Mouse (Mus musculus) embryonic facial prominence, embryonic 12.5 days (tissue): ENCODE data around the gene Mchr1. TPM values are rescaled to one million over a fixed set of nuclear protein-coding genes. Genes with fewer than 3 reads are reported as not detected.

ENCODE experiments used
- ATAC-seq: fragments of 200-750 bp; cut with Nextera tagmentation; 2 replicates; pipeline ENCODE4 v1.8.0; 2017; ENCODE audit not compliant: insufficient number of reproducible peaks, insufficient read depth, low FRiP score, low TSS enrichment
- H3K27ac ChIP-seq: fragments of 300-500 bp; sonication (generic); 2 replicates; pipeline ENCODE4 v1.5.1; 2016; ENCODE audit warnings: mild to moderate bottlenecking
- H3K27me3 ChIP-seq: fragments of 300-500 bp; sonication (generic); 2 replicates; pipeline ENCODE4 v1.6.1; 2016; ENCODE audit warnings: mild to moderate bottlenecking, moderate library complexity
- H3K36me3 ChIP-seq: fragments of 300-500 bp; sonication (generic); 2 replicates; pipeline ENCODE4 v1.6.1; 2016; ENCODE audit warnings: mild to moderate bottlenecking
- H3K4me1 ChIP-seq: fragments of 300-500 bp; sonication (generic); 2 replicates; pipeline ENCODE4 v1.6.1; 2016
- H3K4me2 ChIP-seq: fragments of 300-500 bp; sonication (generic); replicated peaks from 2 replicates; pipeline ENCODE4 v1.6.1; 2016; ENCODE audit warnings: mild to moderate bottlenecking, moderate library complexity
- H3K4me3 ChIP-seq: fragments of 300-500 bp; sonication (generic); 2 replicates; pipeline ENCODE4 v1.5.1; 2016; ENCODE audit warnings: mild to moderate bottlenecking
- H3K9ac ChIP-seq: fragments of 300-500 bp; sonication (generic); 2 replicates; pipeline ENCODE4 v1.6.1; 2016; ENCODE audit warnings: mild to moderate bottlenecking, moderate library complexity
- H3K9me3 ChIP-seq: fragments of 300-500 bp; sonication (generic); 2 replicates; pipeline ENCODE4 v1.6.1; 2016; ENCODE audit warnings: mild to moderate bottlenecking, moderate library complexity
- WGBS: fragments of 180-500 bp; shearing (Covaris S2); methylation state at CpG from one replicate; pipeline ENCODE4 v1.1.7; 2016; 5-methylcytosine and 5-hydroxymethylcytosine counted together
- polyA plus RNA-seq: library from polyadenylated mRNA; unstranded; fragments of >200 nt; fragmentation: Nextera tagmentation; extraction: Ambion mirVana; gene quantifications from 2 replicates; pipeline ENCODE4 v1.2.1, GENCODE M21; 2016

Mchr1 gene
- polyA plus RNA-seq, 1 experiment from 2014 or later: 1.0 TPM

GRCm38 (mm10) chr15:81252626-81253174 is 17.4 kb downstream of the Mchr1 start:
- H3K4me3 ChIP-seq: no peak overlapping the region
- no peaks in the 10 kb centered on the region for H3K9me3 ChIP-seq
- H3K27ac ChIP-seq: no peak overlapping the region
- no peak overlapping the region for H3K9ac ChIP-seq
- 50% methylated on average over 4 of the region's 4 CpGs for WGBS
- H3K4me1 ChIP-seq: peaks cover 7% of the 10 kb centered on the region; the same call in 1 of the 2 replicates
- ATAC-seq: no peak
- H3K27me3 ChIP-seq: no peaks in the 10 kb centered on the region
- no peaks in the 10 kb centered on the region for H3K36me3 ChIP-seq
- no peak overlapping the region for H3K4me2 ChIP-seq

- Histone ChIP-seq H3K4me1 (0 out of 2 replicates have a peak, but pooled peaks cover 3% of the 10 kb centered on the region), H3K27me3 (no peaks in the 10 kb centered on the region), H3K4me2 (no peak overlapping the region), H3K9ac (no peak overlapping the region), H3K27ac (no peak overlapping the region), H3K9me3 (no peaks in the 10 kb centered on the region), H3K4me3 (no peak overlapping the region), H3K36me3 (no peaks in the 10 kb centered on the region)
- no peak for ATAC-seq
- 64% methylated on average over 2 of the region's 2 CpGs for WGBS
Measured at GRCm38 (mm10) chr15:81253585-81253984, 18.3 kb downstream of the Mchr1 start.

- Histone ChIP-seq H3K36me3 (no peaks in the 10 kb centered on the region), H3K9ac (no peak overlapping the region), H3K9me3 (no peaks in the 10 kb centered on the region), H3K4me1 (0 out of 2 replicates have a peak, but pooled peaks cover 3% of the 10 kb centered on the region), H3K27me3 (no peaks in the 10 kb centered on the region), H3K27ac (no peak overlapping the region), H3K4me2 (no peak overlapping the region), H3K4me3 (no peak overlapping the region)
- no peak for ATAC-seq
- 67% methylated on average over 8 of the region's 8 CpGs for WGBS
Measured at GRCm38 (mm10) chr15:81254113-81254640, 18.9 kb downstream of the Mchr1 start.

- no peak overlapping the region for H3K27ac ChIP-seq
- no peak overlapping the region for H3K4me2 ChIP-seq
- no peak for ATAC-seq
- no peaks in the 10 kb centered on the region for H3K36me3 ChIP-seq
- 55% methylated on average over 6 of the region's 6 CpGs for WGBS
- H3K9ac ChIP-seq: no peak overlapping the region
- no peaks in the 10 kb centered on the region for H3K27me3 ChIP-seq
- H3K4me1 ChIP-seq: 0 out of 2 replicates have a peak, but pooled peaks cover 3% of the 10 kb centered on the region
- H3K9me3 ChIP-seq: no peaks in the 10 kb centered on the region
- H3K4me3 ChIP-seq: no peak overlapping the region
Measured at GRCm38 (mm10) chr15:81255063-81255462, 19.8 kb downstream of the Mchr1 start.

GRCm38 (mm10) chr15:81258296-81258695 is 23.0 kb downstream of the Mchr1 start:
- 26% methylated on average over 9 of the region's 9 CpGs for WGBS
- no peaks in the 10 kb centered on the region for H3K9me3 ChIP-seq
- H3K4me1 ChIP-seq: 0 out of 2 replicates have a peak, but pooled peaks cover 3% of the 10 kb centered on the region
- no peak overlapping the region for H3K4me3 ChIP-seq
- H3K4me2 ChIP-seq: no peak overlapping the region
- H3K27ac ChIP-seq: no peak overlapping the region
- no peak for ATAC-seq
- H3K9ac ChIP-seq: no peak overlapping the region
- H3K36me3 ChIP-seq: no peaks in the 10 kb centered on the region
- H3K27me3 ChIP-seq: no peaks in the 10 kb centered on the region

- Histone ChIP-seq H3K4me2 (no peak overlapping the region), H3K4me3 (no peak overlapping the region), H3K27ac (no peak overlapping the region), H3K27me3 (no peaks in the 10 kb centered on the region), H3K9me3 (no peaks in the 10 kb centered on the region), H3K9ac (no peak overlapping the region), H3K4me1 (0 out of 2 replicates have a peak, but pooled peaks cover 3% of the 10 kb centered on the region), H3K36me3 (no peaks in the 10 kb centered on the region)
- ATAC-seq: no peak
- WGBS: 92% methylated on average over 5 of the region's 5 CpGs
Measured at GRCm38 (mm10) chr15:81259304-81259703, 24.0 kb downstream of the Mchr1 start.

GRCm38 (mm10) chr15:81260208-81260607 is 24.9 kb downstream of the Mchr1 start:
- H3K27me3 ChIP-seq: no peaks in the 10 kb centered on the region
- H3K9me3 ChIP-seq: no peaks in the 10 kb centered on the region
- H3K4me2 ChIP-seq: no peak overlapping the region
- ATAC-seq: no peak
- no peak overlapping the region for H3K4me3 ChIP-seq
- 0 out of 2 replicates have a peak, but pooled peaks cover under 1% of the 10 kb centered on the region for H3K4me1 ChIP-seq
- no peak overlapping the region for H3K27ac ChIP-seq
- H3K36me3 ChIP-seq: no peaks in the 10 kb centered on the region
- 87% methylated on average over 9 of the region's 9 CpGs for WGBS
- no peak overlapping the region for H3K9ac ChIP-seq

- Histone ChIP-seq H3K9me3 (peaks cover 3% of the 10 kb centered on the region; the same call in 1 of the 2 replicates), H3K9ac (no peak overlapping the region), H3K27me3 (no peaks in the 10 kb centered on the region), H3K27ac (no peak overlapping the region), H3K4me3 (no peak overlapping the region), H3K4me2 (no peak overlapping the region), H3K4me1 (no peaks in the 10 kb centered on the region), H3K36me3 (no peaks in the 10 kb centered on the region)
- 46% methylated on average over 16 of the region's 16 CpGs for WGBS
- no peak for ATAC-seq
Measured at GRCm38 (mm10) chr15:81264392-81265095, 29.2 kb downstream of the Mchr1 start.

- Histone ChIP-seq H3K36me3 (no peaks in the 10 kb centered on the region), H3K27ac (no peak overlapping the region), H3K4me2 (no peak overlapping the region), H3K9ac (no peak overlapping the region), H3K27me3 (0 out of 2 replicates have a peak, but pooled peaks cover 3% of the 10 kb centered on the region), H3K9me3 (peaks cover 3% of the 10 kb centered on the region; the same call in 1 of the 2 replicates), H3K4me1 (no peaks in the 10 kb centered on the region), H3K4me3 (no peak overlapping the region)
- no peak for ATAC-seq
- 81% methylated on average over 2 of the region's 2 CpGs for WGBS
Measured at GRCm38 (mm10) chr15:81267416-81267815, 32.1 kb downstream of the Mchr1 start.

- no peak overlapping the region for H3K4me2 ChIP-seq
- no peak overlapping the region for H3K27ac ChIP-seq
- H3K4me3 ChIP-seq: no peak overlapping the region
- no peaks in the 10 kb centered on the region for H3K9me3 ChIP-seq
- WGBS: 20% methylated on average over 13 of the region's 13 CpGs
- H3K27me3 ChIP-seq: 0 out of 2 replicates have a peak, but pooled peaks cover 3% of the 10 kb centered on the region
- no peak overlapping the region for H3K9ac ChIP-seq
- ATAC-seq: no peak
- H3K36me3 ChIP-seq: no peaks in the 10 kb centered on the region
- peaks cover 7% of the 10 kb centered on the region for H3K4me1 ChIP-seq
Measured at GRCm38 (mm10) chr15:81272305-81273053, 37.2 kb downstream of the Mchr1 start.

- Histone ChIP-seq H3K4me3 (no peak overlapping the region), H3K4me1 (peaks cover 16% of the 10 kb centered on the region), H3K36me3 (no peaks in the 10 kb centered on the region), H3K4me2 (no peak overlapping the region), H3K9ac (no peak overlapping the region), H3K27me3 (0 out of 2 replicates have a peak, but pooled peaks cover 3% of the 10 kb centered on the region), H3K27ac (no peak overlapping the region), H3K9me3 (no peaks in the 10 kb centered on the region)
- ATAC-seq: no peak
- 66% methylated on average over 2 of the region's 2 CpGs for whole genome bisulfite sequencing
Measured at GRCm38 (mm10) chr15:81273361-81273760, 38.1 kb downstream of the Mchr1 start.
